In genomic region chr2:156665620-156666196, GRCm38 (mm10) we compare ENCODE assay signal across 18 mouse cellular contexts. TPM values are rescaled to one million over a fixed set of nuclear protein-coding genes. Genes with fewer than 3 reads are reported as not detected.
DNase-seq lines count a peak whose midpoint lies in the region; ATAC-seq and TF ChIP-seq lines count a peak whose summit lies in the region.
"Had no signal": no experiment of that assay in that cellular context is flagged by ENCODE, and none has a peak within 500 bp of the region (broad histone marks: within the 10 kb centered on the region; RNA-seq: fewer than 3 reads in every experiment).

No protein-coding gene starts in this region.

- no peaks in the 10 kb centered on the region for H3K36me3 ChIP-seq in hindbrain, embryonic 14.5 days (replicated peaks; ENCODE audit: control insufficient read depth, insufficient read depth)
- no peaks in the 10 kb centered on the region for H3K36me3 ChIP-seq in hindbrain, embryonic 10.5 days
- no peaks in the 10 kb centered on the region for H3K36me3 ChIP-seq in neural tube, embryonic 13.5 days
- H3K36me3 ChIP-seq in neural tube, embryonic 15.5 days = no peaks in the 10 kb centered on the region
- H3K36me3 ChIP-seq in hindbrain, postnatal 0 days (ENCODE audit: insufficient read depth, low read length) = no peaks in the 10 kb centered on the region
- H3K36me3 ChIP-seq: embryonic facial prominence, embryonic 15.5 days; limb, embryonic 10.5 days had no signal

- no peak overlapping the region for H3K9ac ChIP-seq in hindbrain, embryonic 14.5 days
- no peak overlapping the region for H3K9ac ChIP-seq in neural tube, embryonic 13.5 days
- no peak overlapping the region for H3K9ac ChIP-seq in neural tube, embryonic 15.5 days (replicated peaks)
- no peak overlapping the region for H3K9ac ChIP-seq in hindbrain, postnatal 0 days (replicated peaks; ENCODE audit: low read length)
- H3K9ac ChIP-seq: embryonic facial prominence, embryonic 15.5 days; liver, postnatal 0 days had no signal

- peaks cover 4% of the 10 kb centered on the region for H3K4me1 ChIP-seq in hindbrain, embryonic 14.5 days (replicated peaks; ENCODE audit: control insufficient read depth, insufficient read depth, low read length)
- peaks cover 21% of the 10 kb centered on the region for H3K4me1 ChIP-seq in hindbrain, embryonic 10.5 days (replicated peaks)
- peaks cover 21% of the 10 kb centered on the region for H3K4me1 ChIP-seq in neural tube, embryonic 13.5 days (replicated peaks)
- H3K4me1 ChIP-seq in neural tube, embryonic 15.5 days = peaks cover 15% of the 10 kb centered on the region
- peaks cover 8% of the 10 kb centered on the region for H3K4me1 ChIP-seq in hindbrain, postnatal 0 days (ENCODE audit: insufficient read depth, low read length)
- no peaks in the 10 kb centered on the region for H3K4me1 ChIP-seq in lung, adult 2 months (ENCODE audit: control insufficient read depth, insufficient read depth, low read length)

- H3K9me3 ChIP-seq in hindbrain, embryonic 14.5 days (ENCODE audit: control insufficient read depth, low read length) = no peaks in the 10 kb centered on the region
- H3K9me3 ChIP-seq in hindbrain, embryonic 10.5 days = no peaks in the 10 kb centered on the region
- H3K9me3 ChIP-seq in neural tube, embryonic 13.5 days = no peaks in the 10 kb centered on the region
- H3K9me3 ChIP-seq in neural tube, embryonic 15.5 days (replicated peaks) = no peaks in the 10 kb centered on the region
- H3K9me3 ChIP-seq in hindbrain, postnatal 0 days (ENCODE audit: low read length) = no peaks in the 10 kb centered on the region
- H3K9me3 ChIP-seq: embryonic facial prominence, embryonic 15.5 days; limb, embryonic 10.5 days had no signal

- peak; percentile 32; the same call in 1 of the 2 replicates for ATAC-seq in hindbrain, embryonic 14.5 days (ENCODE audit: low FRiP score)
- ATAC-seq in neural tube, embryonic 13.5 days (ENCODE audit: low read depth) = peak; percentile 46
- no peak for ATAC-seq in neural tube, embryonic 15.5 days (ENCODE audit: low FRiP score)
- ATAC-seq in hindbrain, postnatal 0 days = peak; percentile 36; the same call in 1 of the 2 replicates

- no peak overlapping the region for H3K27ac ChIP-seq in hindbrain, embryonic 14.5 days
- no peak overlapping the region for H3K27ac ChIP-seq in hindbrain, embryonic 10.5 days
- no peak overlapping the region for H3K27ac ChIP-seq in neural tube, embryonic 13.5 days (replicated peaks)
- H3K27ac ChIP-seq in neural tube, embryonic 15.5 days (replicated peaks) = no peak overlapping the region
- no peak overlapping the region for H3K27ac ChIP-seq in hindbrain, postnatal 0 days
- H3K27ac ChIP-seq: embryonic facial prominence, embryonic 15.5 days; kidney, postnatal 0 days; limb, embryonic 10.5 days had no signal

- no peaks in the 10 kb centered on the region for H3K27me3 ChIP-seq in hindbrain, embryonic 14.5 days (ENCODE audit: control insufficient read depth, insufficient read depth, low read length)
- 0 out of 2 replicates have a peak, but pooled peaks cover 5% of the 10 kb centered on the region for H3K27me3 ChIP-seq in hindbrain, embryonic 10.5 days (ENCODE audit: insufficient read depth, poor library complexity, severe bottlenecking)
- no peaks in the 10 kb centered on the region; the same call in 1 of the 2 replicates for H3K27me3 ChIP-seq in neural tube, embryonic 13.5 days
- H3K27me3 ChIP-seq in neural tube, embryonic 15.5 days (replicated peaks) = no peaks in the 10 kb centered on the region
- no peaks in the 10 kb centered on the region for H3K27me3 ChIP-seq in hindbrain, postnatal 0 days (ENCODE audit: insufficient read depth, low read length)
- H3K27me3 ChIP-seq: embryonic facial prominence, embryonic 15.5 days had no signal

- intact Hi-C loops in heart, postnatal 10 days (cut with DNase I) = no loop called here

- DNase-seq in hindbrain, embryonic 14.5 days (ENCODE audit: low spot score) = no peak
- DNase-seq in hindbrain, embryonic 10.5 days (ENCODE audit: low spot score) = no peak
- no peak for DNase-seq in hindbrain, postnatal 0 days (ENCODE audit: low spot score)
- no peak for DNase-seq in heart, postnatal 10 days
- no peak for DNase-seq in lung, adult 2 months
- DNase-seq: adrenal gland, postnatal 36 days; B cell, adult 2 months; cerebellum, adult 2 months; cerebellum, postnatal 36 days; kidney, adult 18-20 months; liver, postnatal 0 days; lung, postnatal 14 days; thymus, postnatal 25 days had no signal

- no peak overlapping the region for H3K4me3 ChIP-seq in hindbrain, embryonic 14.5 days (replicated peaks; ENCODE audit: low read length)
- H3K4me3 ChIP-seq in hindbrain, embryonic 10.5 days = no peak overlapping the region
- no peak overlapping the region for H3K4me3 ChIP-seq in neural tube, embryonic 13.5 days
- H3K4me3 ChIP-seq in neural tube, embryonic 15.5 days (replicated peaks) = no peak overlapping the region
- no peak overlapping the region for H3K4me3 ChIP-seq in hindbrain, postnatal 0 days (ENCODE audit: low read length)
- H3K4me3 ChIP-seq in lung, adult 2 months (replicated peaks; ENCODE audit: extremely low read depth, low read depth, low read length) = no peak overlapping the region
- H3K4me3 ChIP-seq: embryonic facial prominence, embryonic 15.5 days; limb, embryonic 10.5 days had no signal

- WGBS in hindbrain, embryonic 14.5 days = 52% methylated on average over 13 of the region's 13 CpGs
- WGBS in hindbrain, embryonic 10.5 days = 81% methylated on average over 13 of the region's 13 CpGs
- 59% methylated on average over 13 of the region's 13 CpGs for WGBS in neural tube, embryonic 13.5 days
- 54% methylated on average over 13 of the region's 13 CpGs for WGBS in neural tube, embryonic 15.5 days
- WGBS in hindbrain, postnatal 0 days = 43% methylated on average over 13 of the region's 13 CpGs
- 77% methylated on average over 13 of the region's 13 CpGs for WGBS in lung, adult 2 months

- H3K4me2 ChIP-seq in hindbrain, embryonic 14.5 days (replicated peaks) = no peak overlapping the region
- H3K4me2 ChIP-seq in neural tube, embryonic 13.5 days = no peak overlapping the region
- no peak overlapping the region for H3K4me2 ChIP-seq in neural tube, embryonic 15.5 days
- H3K4me2 ChIP-seq in hindbrain, postnatal 0 days (ENCODE audit: low read depth, low read length) = 0 out of 2 replicates have a peak overlapping the region, but pooled peaks have one; percentile 16
- H3K4me2 ChIP-seq: embryonic facial prominence, embryonic 15.5 days had no signal

- TF ChIP-seq CTCF in hindbrain, postnatal 0 days (IDR thresholded peaks at IDR 0.05; ENCODE audit: low read depth) = no peak
- TF ChIP-seq CTCF in lung, adult 2 months (IDR thresholded peaks at IDR 0.05; ENCODE audit: insufficient read depth, low read length) = no peak

- no peak for TF ChIP-seq POLR2A in lung, adult 2 months (IDR thresholded peaks at IDR 0.05; ENCODE audit: borderline replicate concordance, extremely low read depth, low read depth, low read length)

RNA-seq across cellular contexts. Expression of gene Dlgap4, which starts 52.2 kb away (rescaled TPM):
- 220 and 221 TPM in 2 replicates for polyA plus RNA-seq in hindbrain, embryonic 14.5 days (2014; fragmentation: Nextera tagmentation; extraction: Ambion mirVana)
- polyA plus RNA-seq in hindbrain, embryonic 10.5 days (2016; fragmentation: Nextera tagmentation; extraction: Ambion mirVana) = 133 and 197 TPM in 2 replicates
- polyA plus RNA-seq in neural tube, embryonic 13.5 days (2015; fragmentation: Nextera tagmentation; extraction: Ambion mirVana) = 201 and 209 TPM in 2 replicates
- polyA plus RNA-seq in neural tube, embryonic 15.5 days (2015; fragmentation: Nextera tagmentation; extraction: Ambion mirVana) = 161 and 188 TPM in 2 replicates
- 166 and 190 TPM in 2 replicates for total RNA-seq in hindbrain, postnatal 0 days (2014; rRNA removed)
- 168 and 173 TPM in 2 replicates for polyA plus RNA-seq in hindbrain, postnatal 0 days (2015; fragmentation: Nextera tagmentation; extraction: Ambion mirVana)
- total RNA-seq in heart, postnatal 10 days (2021) = 10 to 100 TPM; 45.2 to 46.7 TPM
- 87.5 and 116 TPM in 2 replicates for polyA plus RNA-seq in lung, adult 2 months (2012; rRNA removed)
